Mouse (Mus musculus): ENCODE results near the gene Fstl3. TPM values are rescaled to one million over a fixed set of nuclear protein-coding genes. Genes with fewer than 3 reads are reported as not detected.
A peak's percentile ranks its signal among the peaks of the same experiment; 100 is the strongest.

The Fstl3 gene
- polyA plus RNA-seq, 1 experiment = 2.5 TPM

- H3K27me3 ChIP-seq (ENCODE audit: control insufficient read depth, insufficient read depth, low read length) = no peaks in the 10 kb centered on the region
- H3K4me1 ChIP-seq (ENCODE audit: control insufficient read depth, insufficient read depth, low read length) = peaks cover 10% of the 10 kb centered on the region
- no peak overlapping the region for H3K4me3 ChIP-seq (replicated peaks; ENCODE audit: insufficient read depth, low read depth, low read length)
- no peak for DNase-seq
- TF ChIP-seq CTCF (IDR thresholded peaks at IDR 0.05; ENCODE audit: borderline replicate concordance, insufficient read depth, low read depth, low read length) (peak; percentile 77), POLR2A (IDR thresholded peaks at IDR 0.05; ENCODE audit: borderline replicate concordance, insufficient read depth, low read length) (no peak)
- 82% methylated on average over 10 of the region's 10 CpGs for WGBS
- H3K27ac ChIP-seq (ENCODE audit: insufficient read depth, low read length) = no peak overlapping the region
Measured at GRCm38 (mm10) chr10:79738259-79738658, 38.8 kb upstream of the Fstl3 start.

- no peak overlapping the region for H3K27ac ChIP-seq (ENCODE audit: insufficient read depth, low read length)
- H3K27me3 ChIP-seq (ENCODE audit: control insufficient read depth, insufficient read depth, low read length) = no peaks in the 10 kb centered on the region
- H3K4me1 ChIP-seq (ENCODE audit: control insufficient read depth, insufficient read depth, low read length) = peaks cover 19% of the 10 kb centered on the region
- no peak for DNase-seq
- no peak overlapping the region for H3K4me3 ChIP-seq (replicated peaks; ENCODE audit: insufficient read depth, low read depth, low read length)
- WGBS = 94% methylated on average over 28 of the region's 28 CpGs
- TF ChIP-seq CTCF (IDR thresholded peaks at IDR 0.05; ENCODE audit: borderline replicate concordance, insufficient read depth, low read depth, low read length) (no peak), POLR2A (IDR thresholded peaks at IDR 0.05; ENCODE audit: borderline replicate concordance, insufficient read depth, low read length) (no peak)
Measured at GRCm38 (mm10) chr10:79739234-79739633, 37.8 kb upstream of the Fstl3 start.

GRCm38 (mm10) chr10:79740863-79741262 is 36.2 kb upstream of the Fstl3 start:
- DNase-seq = no peak
- H3K4me1 ChIP-seq (ENCODE audit: control insufficient read depth, insufficient read depth, low read length) = peaks cover 29% of the 10 kb centered on the region
- H3K27me3 ChIP-seq (ENCODE audit: control insufficient read depth, insufficient read depth, low read length) = no peaks in the 10 kb centered on the region
- H3K4me3 ChIP-seq (replicated peaks; ENCODE audit: insufficient read depth, low read depth, low read length) = no peak overlapping the region
- H3K27ac ChIP-seq (ENCODE audit: insufficient read depth, low read length) = no peak overlapping the region
- TF ChIP-seq CTCF (IDR thresholded peaks at IDR 0.05; ENCODE audit: borderline replicate concordance, insufficient read depth, low read depth, low read length) (peak; percentile 24; the same call in 1 of the 2 replicates), POLR2A (IDR thresholded peaks at IDR 0.05; ENCODE audit: borderline replicate concordance, insufficient read depth, low read length) (no peak)
- WGBS = 54% methylated on average over 11 of the region's 11 CpGs

DNA sequence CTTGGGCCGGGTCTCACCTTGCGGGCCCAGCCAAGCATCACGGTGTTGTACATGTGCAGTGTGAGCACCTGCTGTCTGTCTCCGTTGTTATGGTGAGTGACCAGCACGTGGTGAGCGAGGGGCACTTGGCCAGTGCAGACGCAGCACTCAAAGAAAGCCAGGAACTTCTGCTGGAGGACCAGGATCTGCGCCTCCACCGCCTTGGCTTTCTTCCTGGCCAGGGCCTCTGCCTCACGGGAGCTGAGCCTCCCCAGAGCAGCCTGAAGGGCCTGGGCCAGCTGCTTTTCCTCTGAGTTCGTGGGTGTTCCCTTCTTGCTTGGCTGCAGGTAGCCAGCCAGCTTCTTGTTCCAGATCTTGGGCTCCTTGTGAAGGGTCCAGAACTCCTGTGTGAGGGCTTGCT is 33.9 kb upstream of the Fstl3 start:
- 11% methylated on average over 11 of the region's 11 CpGs for WGBS
- Histone ChIP-seq H3K4me1 (ENCODE audit: control insufficient read depth, insufficient read depth, low read length) (peaks cover 28% of the 10 kb centered on the region), H3K27me3 (ENCODE audit: control insufficient read depth, insufficient read depth, low read length) (no peaks in the 10 kb centered on the region), H3K27ac (ENCODE audit: insufficient read depth, low read length) (peak overlapping the region; percentile 62), H3K4me3 (replicated peaks; ENCODE audit: insufficient read depth, low read depth, low read length) (no peak overlapping the region)
- TF ChIP-seq POLR2A (IDR thresholded peaks at IDR 0.05; ENCODE audit: borderline replicate concordance, insufficient read depth, low read length) (no peak), CTCF (IDR thresholded peaks at IDR 0.05; ENCODE audit: borderline replicate concordance, insufficient read depth, low read depth, low read length) (no peak)
- DNase-seq = peak; percentile 44 to 53

DNA sequence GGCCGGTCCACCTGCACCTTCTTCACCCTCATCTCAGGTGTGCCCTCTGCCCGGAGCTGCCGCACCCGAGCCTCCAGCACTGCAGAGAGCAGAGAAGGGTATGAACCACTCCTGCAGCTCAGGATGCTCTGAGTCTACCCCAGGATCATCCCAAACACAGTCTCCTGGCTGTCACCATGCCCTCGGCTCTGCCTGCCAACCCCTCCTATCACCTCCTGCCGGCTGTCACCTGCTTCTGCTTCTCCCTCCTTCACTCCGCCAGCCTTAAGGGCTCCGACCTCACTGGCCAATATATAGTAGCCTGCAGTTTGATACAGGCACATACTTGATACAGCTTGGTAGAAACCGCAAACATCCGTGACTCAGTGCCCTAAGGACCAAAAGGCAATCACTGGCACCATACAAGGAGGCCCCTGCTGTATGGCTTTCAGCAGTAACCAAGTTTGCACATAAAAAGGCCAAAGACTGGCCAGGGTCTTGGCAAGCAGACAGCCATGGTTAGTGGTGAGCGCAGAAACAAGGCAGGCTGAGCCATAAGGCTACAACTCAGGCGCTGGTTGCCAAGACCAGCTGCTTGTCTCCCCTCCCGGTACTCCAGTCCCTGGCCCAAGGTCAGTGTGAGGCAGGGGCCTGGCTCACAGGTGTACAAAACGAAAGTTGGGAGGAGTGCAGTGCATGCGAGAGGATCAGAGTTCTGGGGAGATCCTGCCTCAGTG is 33.3 kb upstream of the Fstl3 start:
- Histone ChIP-seq H3K4me3 (replicated peaks; ENCODE audit: insufficient read depth, low read depth, low read length) (no peak overlapping the region), H3K27ac (ENCODE audit: insufficient read depth, low read length) (peak overlapping the region; percentile 62), H3K4me1 (ENCODE audit: control insufficient read depth, insufficient read depth, low read length) (peaks cover 28% of the 10 kb centered on the region), H3K27me3 (ENCODE audit: control insufficient read depth, insufficient read depth, low read length) (no peaks in the 10 kb centered on the region)
- DNase-seq = peak; percentile 73 to 78
- TF ChIP-seq POLR2A (IDR thresholded peaks at IDR 0.05; ENCODE audit: borderline replicate concordance, insufficient read depth, low read length) = no peak
- TF ChIP-seq CTCF (IDR thresholded peaks at IDR 0.05; ENCODE audit: borderline replicate concordance, insufficient read depth, low read depth, low read length) = peak; percentile 17; the same call in 1 of the 2 replicates
- WGBS = 13% methylated on average over 15 of the region's 15 CpGs

GRCm38 (mm10) chr10:79745411-79745810 is 31.7 kb upstream of the Fstl3 start:
- Histone ChIP-seq H3K4me1 (ENCODE audit: control insufficient read depth, insufficient read depth, low read length) (peaks cover 28% of the 10 kb centered on the region), H3K4me3 (replicated peaks; ENCODE audit: insufficient read depth, low read depth, low read length) (peak overlapping the region; percentile 42), H3K27ac (ENCODE audit: insufficient read depth, low read length) (no peak overlapping the region), H3K27me3 (ENCODE audit: control insufficient read depth, insufficient read depth, low read length) (no peaks in the 10 kb centered on the region)
- no peak for TF ChIP-seq POLR2A (IDR thresholded peaks at IDR 0.05; ENCODE audit: borderline replicate concordance, insufficient read depth, low read length)
- no peak for TF ChIP-seq CTCF (IDR thresholded peaks at IDR 0.05; ENCODE audit: borderline replicate concordance, insufficient read depth, low read depth, low read length)
- 85% methylated on average over 3 of the region's 3 CpGs for WGBS
- DNase-seq = no peak

DNA sequence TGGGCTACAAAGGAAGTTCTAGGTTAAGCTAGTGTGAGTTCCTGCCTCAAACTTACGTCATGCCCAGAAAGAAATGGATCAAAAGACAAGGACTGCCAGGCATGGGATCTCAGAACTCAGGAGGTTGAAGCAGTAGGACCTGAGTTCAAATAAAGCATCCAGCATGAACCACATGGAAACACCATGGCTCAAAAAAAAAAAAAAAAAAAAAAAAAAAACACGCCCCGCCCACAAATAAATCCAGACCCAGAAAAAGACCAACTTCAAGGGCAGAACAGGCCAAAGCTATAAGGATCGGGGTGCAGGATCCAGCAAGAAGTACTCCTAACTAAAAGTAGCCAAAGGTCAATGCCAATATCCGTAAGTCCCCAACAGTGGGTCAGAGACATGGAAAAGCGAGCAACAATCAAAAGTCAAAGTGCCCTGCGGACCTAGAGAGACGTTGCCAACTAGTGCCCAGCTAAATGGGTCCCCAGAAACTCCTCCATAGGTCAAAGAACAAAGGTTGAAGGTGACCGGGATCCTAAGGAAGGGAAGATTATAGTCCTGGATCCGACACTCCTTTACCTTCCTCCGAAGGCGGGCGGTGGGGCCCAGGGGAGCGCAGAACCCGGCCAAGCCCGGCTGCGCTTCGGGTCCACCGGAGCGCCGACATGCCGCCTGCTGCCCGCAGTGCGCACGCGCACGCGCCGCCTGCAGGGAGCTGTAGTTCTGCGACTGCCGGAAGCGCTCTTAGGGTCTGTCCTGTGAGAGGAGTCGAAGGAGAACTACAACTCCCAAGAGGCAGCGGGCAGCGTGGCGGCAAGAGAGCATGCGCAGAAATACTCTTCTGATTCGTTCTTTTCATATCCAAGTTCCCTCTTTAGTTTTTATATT is 30.9 kb upstream of the Fstl3 start, which contains the start of gene Polrmt:
Gene Polrmt (minus strand): TSS at position 684 of the 876 bp plus-strand sequence.
- WGBS = 3% methylated on average over 38 of the region's 38 CpGs
- Histone ChIP-seq H3K27me3 (ENCODE audit: control insufficient read depth, insufficient read depth, low read length) (no peaks in the 10 kb centered on the region), H3K4me1 (ENCODE audit: control insufficient read depth, insufficient read depth, low read length) (peaks cover 28% of the 10 kb centered on the region), H3K4me3 (replicated peaks; ENCODE audit: insufficient read depth, low read depth, low read length) (peak within 1 kb of the TSS; percentile 72), H3K27ac (ENCODE audit: insufficient read depth, low read length) (no peak within 1 kb of the TSS)
- peak; percentile 95 to 98 for DNase-seq
- no peak for TF ChIP-seq CTCF (IDR thresholded peaks at IDR 0.05; ENCODE audit: borderline replicate concordance, insufficient read depth, low read depth, low read length)
- TF ChIP-seq POLR2A (IDR thresholded peaks at IDR 0.05; ENCODE audit: borderline replicate concordance, insufficient read depth, low read length) = peak; percentile 53; the same call in 1 of the 2 replicates
